In genomic region chr16:5931680-5932079, GRCm38 (mm10) we compare ENCODE assay signal across 8 mouse cellular contexts. TPM values are rescaled to one million over a fixed set of nuclear protein-coding genes. Genes with fewer than 3 reads are reported as not detected.
A peak's percentile ranks its signal among the peaks of the same experiment; 100 is the strongest.
DNase-seq lines count a peak whose midpoint lies in the region; ATAC-seq and TF ChIP-seq lines count a peak whose summit lies in the region.

No protein-coding gene starts in this region.

- WGBS in embryonic facial prominence, embryonic 10.5 days: 29% methylated on average over 7 of the region's 7 CpGs
- 27% methylated on average over 7 of the region's 7 CpGs for WGBS in heart, postnatal 0 days
- WGBS in large intestine, adult 2 months: 34% methylated on average over 7 of the region's 7 CpGs
- 27% methylated on average over 7 of the region's 7 CpGs for WGBS in lung, embryonic 16.5 days

- in situ Hi-C loops in ES-E14 (cut with MboI; ENCODE audit: low sequenced_read_pairs in 2 of 2, unreplicated experiment in 2 of 2): no loop called here

- no peak overlapping the region for H3K9ac ChIP-seq in ES-E14 (ENCODE audit: insufficient read depth, low read depth, low read length, poor library complexity, severe bottlenecking)
- no peak overlapping the region for H3K9ac ChIP-seq in heart, postnatal 0 days (replicated peaks; ENCODE audit: low read depth, low read length)
- no peak overlapping the region for H3K9ac ChIP-seq in lung, embryonic 16.5 days (ENCODE audit: low read length)

- H3K27me3 ChIP-seq in embryonic facial prominence, embryonic 10.5 days (replicated peaks; ENCODE audit: low read depth, poor library complexity, severe bottlenecking): no peaks in the 10 kb centered on the region
- no peaks in the 10 kb centered on the region for H3K27me3 ChIP-seq in heart, postnatal 0 days (ENCODE audit: control insufficient read depth, insufficient read depth, low read length)
- H3K27me3 ChIP-seq in lung, embryonic 16.5 days (ENCODE audit: control insufficient read depth, insufficient read depth, low read depth, low read length): no peaks in the 10 kb centered on the region

- TF ChIP-seq CTCF in heart, postnatal 0 days (IDR thresholded peaks at IDR 0.05; ENCODE audit: low read depth): peak; percentile 78

- no peaks in the 10 kb centered on the region for H3K36me3 ChIP-seq in ES-E14 (ENCODE audit: control insufficient read depth, insufficient read depth, low read length, poor library complexity, severe bottlenecking)
- H3K36me3 ChIP-seq in embryonic facial prominence, embryonic 10.5 days (replicated peaks): no peaks in the 10 kb centered on the region
- no peaks in the 10 kb centered on the region for H3K36me3 ChIP-seq in heart, postnatal 0 days (replicated peaks; ENCODE audit: control insufficient read depth, insufficient read depth, low read length)
- no peaks in the 10 kb centered on the region for H3K36me3 ChIP-seq in lung, embryonic 16.5 days (ENCODE audit: control insufficient read depth, insufficient read depth, low read length)

- H3K27ac ChIP-seq in ES-E14 (ENCODE audit: insufficient read depth, low read depth, low read length, poor library complexity, severe bottlenecking): no peak overlapping the region
- H3K27ac ChIP-seq in embryonic facial prominence, embryonic 10.5 days (replicated peaks): no peak overlapping the region
- no peak overlapping the region for H3K27ac ChIP-seq in heart, postnatal 0 days (ENCODE audit: low read depth)
- no peak overlapping the region for H3K27ac ChIP-seq in lung, embryonic 16.5 days (ENCODE audit: low read length)

- H3K4me1 ChIP-seq in ES-E14 (ENCODE audit: control insufficient read depth in 2 of 2, insufficient read depth in 2 of 2, low read length in 2 of 2, poor library complexity in 1 of 2): peaks cover 0 to under 1% of the 10 kb centered on the region in 2 experiments; a peak in 1 of 4 replicates
- H3K4me1 ChIP-seq in embryonic facial prominence, embryonic 10.5 days: no peaks in the 10 kb centered on the region
- no peaks in the 10 kb centered on the region for H3K4me1 ChIP-seq in heart, postnatal 0 days (ENCODE audit: control insufficient read depth, insufficient read depth)
- H3K4me1 ChIP-seq in lung, embryonic 16.5 days (replicated peaks; ENCODE audit: control insufficient read depth, insufficient read depth, low read length): no peaks in the 10 kb centered on the region

- H3K4me3 ChIP-seq in ES-E14 (ENCODE audit: insufficient read depth in 1 of 2, low read depth in 1 of 2, low read length in 2 of 2, poor library complexity in 1 of 2, severe bottlenecking in 1 of 2): no peak overlapping the region
- H3K4me3 ChIP-seq in embryonic facial prominence, embryonic 10.5 days: no peak overlapping the region
- H3K4me3 ChIP-seq in heart, postnatal 0 days (ENCODE audit: low read depth, low read length): no peak overlapping the region
- H3K4me3 ChIP-seq in lung, embryonic 16.5 days (ENCODE audit: low read length): no peak overlapping the region

- H3K4me2 ChIP-seq in heart, postnatal 0 days (ENCODE audit: low read depth, low read length): no peak overlapping the region
- H3K4me2 ChIP-seq in lung, embryonic 16.5 days (ENCODE audit: low read depth, low read length): no peak overlapping the region

- no peaks in the 10 kb centered on the region for H3K9me3 ChIP-seq in ES-E14 (ENCODE audit: control insufficient read depth, insufficient read depth, low read depth, low read length)
- H3K9me3 ChIP-seq in embryonic facial prominence, embryonic 10.5 days: no peaks in the 10 kb centered on the region
- H3K9me3 ChIP-seq in heart, postnatal 0 days (replicated peaks; ENCODE audit: control insufficient read depth, low read length): no peaks in the 10 kb centered on the region
- no peaks in the 10 kb centered on the region for H3K9me3 ChIP-seq in lung, embryonic 16.5 days (ENCODE audit: control insufficient read depth, low read length)

- no peak for TF ChIP-seq EP300 in heart, postnatal 0 days (IDR thresholded peaks at IDR 0.05; ENCODE audit: low read depth)

- ATAC-seq in heart, postnatal 0 days (ENCODE audit: insufficient read depth, low read depth): peak; percentile 44; the same call in 1 of the 2 replicates
- ATAC-seq in lung, embryonic 16.5 days (ENCODE audit: low read depth): 0 out of 2 replicates have a peak, but pooled peaks have one; percentile 31

- DNase-seq in ES-E14 (ENCODE audit: low read depth, low spot score): peak; percentile 85
- DNase-seq in adrenal gland, postnatal 4 days (ENCODE audit: low spot score in 2 of 2): peak; percentile 52 to 57
- DNase-seq in embryonic facial prominence, embryonic 10.5 days (ENCODE audit: low spot score): peak; percentile 72
- peak; percentile 43 for DNase-seq in heart, postnatal 0 days (ENCODE audit: low spot score)
- DNase-seq in large intestine, adult 2 months (ENCODE audit: low read depth, low spot score): peak; percentile 2
- peak; percentile 77 for DNase-seq in right cerebral cortex, adult 18-20 months
- peak; percentile 8 to 39 for DNase-seq in urinary bladder, postnatal 36 days (ENCODE audit: low spot score in 2 of 2)

TF ChIP-seq in ES-E14, 5 proteins besides CTCF, POLR2A, EP300 and RAD21:
- TF ChIP-seq ZNF384 (IDR thresholded peaks at IDR 0.05; ENCODE audit: low read depth, low read length) (no peak), MAFK (IDR thresholded peaks at IDR 0.05; ENCODE audit: insufficient read depth, low read depth, low read length) (no peak), HCFC1 (IDR thresholded peaks at IDR 0.05; ENCODE audit: borderline replicate concordance, insufficient read depth, low read length) (no peak), ZC3H11A (IDR thresholded peaks at IDR 0.05; ENCODE audit: borderline replicate concordance, low read depth, low read length) (no peak), CHD2 (IDR thresholded peaks at IDR 0.05; ENCODE audit: low read depth, low read length) (no peak)

RNA-seq across cellular contexts. Expression of gene Rbfox1, which starts 46.5 kb away (rescaled TPM):
- total RNA-seq in ES-E14 (2012; rRNA removed): 0.16 and 0.18 TPM in 2 replicates
- 10 to 100 TPM in 1 of 2 experiments, 1 to 10 TPM in 1; 9.7 to 10.4 TPM for total RNA-seq in adrenal gland, postnatal 4 days (2021)
- 2.3 and 2.6 TPM in 2 replicates for polyA plus RNA-seq in embryonic facial prominence, embryonic 10.5 days (2016; fragmentation: Nextera tagmentation; extraction: Ambion mirVana)
- total RNA-seq in heart, postnatal 0 days (2014; rRNA removed; ENCODE audit: low replicate concordance): 6.0 and 20.2 TPM in 2 replicates
- 14.3 and 15.3 TPM in 2 replicates for polyA plus RNA-seq in heart, postnatal 0 days (2015; fragmentation: Nextera tagmentation; extraction: Ambion mirVana)
- 0.22 and 0.58 TPM in 2 replicates for polyA plus RNA-seq in large intestine, adult 2 months (2012; rRNA removed)
- 1.6 and 3.3 TPM in 2 replicates for polyA plus RNA-seq in lung, embryonic 16.5 days (2015; fragmentation: Nextera tagmentation; extraction: Ambion mirVana)

Comparison
In these comparisons a context has a peak if more than half of its experiments do, and no peak if none do; other contexts are left out.
1. DNase-seq: peak in every context shown above with its lines; median percentile 85 in ES-E14; 77 in right cerebral cortex, adult 18-20 months; 72 in embryonic facial prominence, embryonic 10.5 days; 54 in adrenal gland, postnatal 4 days; 43 in heart, postnatal 0 days; 24 in urinary bladder, postnatal 36 days; 2 in large intestine, adult 2 months.